Mouse (Mus musculus): ENCODE data around the gene Olfr522.

DNA sequence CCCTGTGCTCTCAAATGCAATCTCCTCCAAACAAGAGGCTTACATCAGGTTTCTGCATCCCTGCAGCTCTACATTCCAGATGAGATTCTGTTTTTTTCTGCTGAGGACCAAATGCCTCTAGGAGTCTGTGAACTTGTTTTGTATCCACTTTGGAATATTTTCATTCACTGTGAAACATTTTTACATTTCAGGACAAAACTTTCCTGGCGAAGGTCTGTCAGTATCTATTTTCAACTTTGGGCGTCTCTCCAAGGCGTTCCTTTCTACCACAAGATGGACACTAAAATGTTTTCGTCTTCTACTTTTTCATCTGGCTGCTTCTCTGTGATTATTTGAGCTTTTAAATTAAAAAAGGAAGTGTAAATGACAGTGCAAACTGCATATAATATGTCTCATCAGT lies 29.5 kb upstream of the Olfr522 start:
- TF ChIP-seq ZMIZ1 (IDR thresholded peaks at IDR 0.05; ENCODE audit: low read depth, low read length), result no peak
- TF ChIP-seq USF1 (IDR thresholded peaks at IDR 0.05; ENCODE audit: low read depth, low read length), result no peak
- TF ChIP-seq EP300 (IDR thresholded peaks at IDR 0.05; ENCODE audit: low read length), result no peak
- no peak for TF ChIP-seq CTCF (conservative IDR thresholded peaks at IDR 0.05 in 1 of 2, IDR thresholded peaks at IDR 0.05 in 1 of 2; ENCODE audit: low read depth in 2 of 2, low read length in 2 of 2)
- TF ChIP-seq CHD2 (IDR thresholded peaks at IDR 0.05; ENCODE audit: low read length), result no peak
- no peak for TF ChIP-seq MAFK (IDR thresholded peaks at IDR 0.05; ENCODE audit: insufficient replicate concordance, low read length)
- no peak for TF ChIP-seq CHD1 (IDR thresholded peaks at IDR 0.05; ENCODE audit: low read depth, low read length)
- TF ChIP-seq E2F4 (IDR thresholded peaks at IDR 0.05; ENCODE audit: insufficient replicate concordance, low read depth, low read length), result no peak

Measured in CH12.LX (cell line).